Mouse (Mus musculus) small intestine, adult 2 months (tissue): ENCODE results near the gene 1700010B08Rik.

Experiments
- CTCF ChIP-seq: fragments of 200-500 bp; IDR thresholded peaks from 2 replicates; pipeline ENCODE4 v1.5.1; 2012; ENCODE audit warnings: low read depth, mild to moderate bottlenecking, control low read depth, inconsistent platforms, low read length, moderate library complexity, mixed read lengths; ENCODE audit not compliant: insufficient replicate concordance, insufficient read length; ENCODE audit errors: extremely low read depth
- POLR2A ChIP-seq: fragments of 200-500 bp; IDR thresholded peaks from 2 replicates; pipeline ENCODE4 v1.6.1; 2012; ENCODE audit warnings: low read depth, mild to moderate bottlenecking, control low read depth, inconsistent platforms, low read length, moderate library complexity

GRCm38 (mm10) chr2:173770620-173771019, 51.4 kb downstream of the 1700010B08Rik start:
- TF ChIP-seq POLR2A (no peak), CTCF (no peak)
